Mouse (Mus musculus) thymus, postnatal 25 days (tissue): ENCODE data around the gene St8sia1.

ENCODE experiments used
- DNase-seq: peaks from one replicate; pipeline ENCODE4 v3.0.0; 2022

St8sia1 gene

DNA sequence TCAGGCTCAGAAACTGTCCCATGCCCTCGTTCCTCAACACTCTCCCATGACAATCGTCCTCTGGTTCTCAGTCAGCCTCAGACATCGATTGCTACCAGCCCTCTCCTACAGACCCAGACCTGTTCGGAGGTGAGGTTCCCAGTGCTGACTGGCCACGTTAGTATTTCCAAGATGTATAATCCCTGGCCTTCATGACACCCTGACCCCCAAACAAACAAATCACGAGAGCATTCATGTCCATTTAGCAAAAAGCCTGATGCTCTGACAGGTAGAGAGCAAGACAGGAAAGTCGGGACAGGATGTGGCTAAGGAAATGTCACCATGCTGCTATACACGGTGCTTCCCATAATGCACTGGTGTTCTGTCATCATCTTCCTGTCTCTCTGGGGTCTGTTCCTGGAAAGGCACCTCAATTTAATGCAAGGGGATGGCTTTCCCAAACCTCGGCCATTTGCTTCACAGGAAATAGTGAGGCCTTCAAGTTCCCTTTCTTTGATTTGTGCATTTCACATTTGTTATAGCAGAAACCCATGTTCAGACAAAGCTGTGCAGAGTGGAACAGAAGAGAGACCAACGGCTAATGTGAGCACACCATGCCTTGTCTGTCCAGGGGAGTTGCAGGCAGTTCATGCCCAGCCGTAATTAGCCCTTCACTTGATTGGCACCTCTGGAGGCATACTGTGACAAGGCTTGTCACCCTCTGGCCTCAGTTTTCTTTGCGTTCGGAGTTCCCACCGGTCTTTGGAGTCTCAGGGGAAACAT is 184.3 kb downstream of the St8sia1 start:
- peak; percentile 47 for DNase-seq

- peak; percentile 67 for DNase-seq
Measured at GRCm38 (mm10) chr6:142779045-142779811, 185.0 kb downstream of the St8sia1 start.

GRCm38 (mm10) chr6:142776935-142777334 is 187.3 kb downstream of the St8sia1 start:
- DNase-seq, result no peak

- no peak for DNase-seq
Measured at GRCm38 (mm10) chr6:142773566-142773965, 190.7 kb downstream of the St8sia1 start.

DNA sequence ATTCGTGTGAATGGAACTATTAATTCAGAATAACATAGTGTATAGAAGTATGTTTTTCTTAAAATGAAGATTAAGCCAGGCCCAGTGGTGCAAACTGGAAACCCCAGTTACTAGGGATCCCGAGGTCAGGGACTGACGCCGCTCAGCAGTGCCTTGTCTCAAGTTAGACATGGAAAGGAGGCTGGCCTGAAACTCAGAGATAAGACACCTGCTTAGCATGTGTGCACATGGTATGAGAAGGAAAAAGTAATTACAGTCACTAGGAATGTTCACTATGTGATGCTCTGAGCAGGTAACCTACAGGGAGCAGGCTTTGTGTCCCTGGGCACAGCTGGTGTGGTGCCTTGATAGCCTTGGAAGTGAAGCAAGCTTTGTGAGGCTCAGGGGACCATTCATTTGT is 192.6 kb downstream of the St8sia1 start:
- no peak for DNase-seq
